Mouse (Mus musculus) cerebellum, adult 2 months (tissue): ENCODE results near the gene Arfrp1.

ENCODE experiments used
- CTCF ChIP-seq: fragments of 200-500 bp; IDR thresholded peaks from 2 replicates; pipeline ENCODE4 v1.5.1; 2011; ENCODE audit warnings: low read depth, mild to moderate bottlenecking, control low read depth, low read length, moderate library complexity, borderline replicate concordance; ENCODE audit not compliant: insufficient read depth
- POLR2A ChIP-seq: fragments of 200-500 bp; IDR thresholded peaks from 2 replicates; pipeline ENCODE4 v1.6.1; 2011; ENCODE audit warnings: low read length, control low read depth, borderline replicate concordance; ENCODE audit not compliant: insufficient read depth

- TF ChIP-seq POLR2A: no peak
- no peak for TF ChIP-seq CTCF
Observed at GRCm38 (mm10) chr2:181356780-181357179, 8.4 kb downstream of the Arfrp1 start.
